Mouse (Mus musculus) brain, embryonic 14.5 days (tissue): ENCODE results near the gene Grm3.

Experiments
- CTCF ChIP-seq: fragments of 200-500 bp; IDR thresholded peaks from 2 replicates; pipeline ENCODE4 v1.5.1; 2012; ENCODE audit warnings: inconsistent platforms, mild to moderate bottlenecking, moderate library complexity, borderline replicate concordance; ENCODE audit not compliant: insufficient read depth, insufficient read length; ENCODE audit errors: extremely low read depth
- POLR2A ChIP-seq: fragments of 200-500 bp; IDR thresholded peaks from 2 replicates; pipeline ENCODE4 v1.6.1; 2012; ENCODE audit warnings: mild to moderate bottlenecking, inconsistent platforms, borderline replicate concordance; ENCODE audit not compliant: poor library complexity, insufficient read depth, insufficient read length, severe bottlenecking; ENCODE audit errors: extremely low read depth

DNA sequence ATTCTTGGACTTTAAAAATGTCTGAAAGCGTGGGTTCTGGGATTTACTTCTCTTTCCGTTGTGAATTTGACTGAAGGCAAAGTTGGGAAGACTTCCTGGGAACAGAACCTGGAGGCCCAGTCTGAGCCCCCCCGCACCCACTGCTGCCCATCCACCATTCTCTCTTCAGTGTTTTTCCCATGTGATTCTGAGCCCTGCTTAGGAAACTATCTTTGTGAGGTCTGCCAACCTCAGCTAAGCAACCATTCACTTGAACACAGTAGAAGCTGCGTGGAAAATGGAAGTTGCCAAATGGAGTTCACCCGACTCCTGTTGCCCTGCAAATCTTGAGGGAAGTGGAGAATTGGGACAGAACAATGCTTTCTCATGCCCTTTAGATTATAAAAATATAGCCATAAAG is 8.7 kb downstream of the Grm3 start:
- no peak for TF ChIP-seq CTCF
- TF ChIP-seq POLR2A: no peak
